Mouse (Mus musculus) cerebellum, adult 2 months (tissue): ENCODE data around the gene Gli1.

Source experiments
- CTCF ChIP-seq: fragments of 200-500 bp; IDR thresholded peaks from 2 replicates; pipeline ENCODE4 v1.5.1; 2011; ENCODE audit warnings: low read depth, mild to moderate bottlenecking, control low read depth, low read length, moderate library complexity, borderline replicate concordance; ENCODE audit not compliant: insufficient read depth
- POLR2A ChIP-seq: fragments of 200-500 bp; IDR thresholded peaks from 2 replicates; pipeline ENCODE4 v1.6.1; 2011; ENCODE audit warnings: low read length, control low read depth, borderline replicate concordance; ENCODE audit not compliant: insufficient read depth

- TF ChIP-seq POLR2A: no peak
- TF ChIP-seq CTCF: no peak
Observed at GRCm38 (mm10) chr10:127288328-127288799, 53.4 kb downstream of the Gli1 start.
